Mouse (Mus musculus) liver, embryonic 14.5 days (tissue): ENCODE measurements around the gene Zc3h6. TPM values are rescaled to one million over a fixed set of nuclear protein-coding genes. Genes with fewer than 3 reads are reported as not detected.
A peak's percentile ranks its signal among the peaks of the same experiment; 100 is the strongest.

Experiments
- ATAC-seq: fragments of 200-750 bp; cut with Nextera tagmentation; 2 replicates; pipeline ENCODE4 v1.8.0; 2017; ENCODE audit warnings: moderate number of reproducible peaks, mild to moderate bottlenecking, moderate library complexity; ENCODE audit not compliant: insufficient read depth
- DNase-seq, 3 experiments: peaks; one replicate each; pipeline ENCODE4 v3.0.0-alpha.2; 2012 to 2013; ENCODE audit warnings: low read depth in 3 of 3, low spot score in 3 of 3
- H3K27ac ChIP-seq: fragments of 300-500 bp; sonication (generic); 2 replicates; pipeline ENCODE4 v1.5.1; 2014; ENCODE audit warnings: moderate library complexity, mild to moderate bottlenecking, control low read depth, inconsistent platforms
- H3K27me3 ChIP-seq: fragments of 300-500 bp; sonication (generic); 2 replicates; pipeline ENCODE4 v1.6.1; 2014; ENCODE audit warnings: mild to moderate bottlenecking, low read length, moderate library complexity; ENCODE audit not compliant: control insufficient read depth, insufficient read depth
- H3K36me3 ChIP-seq: fragments of 300-500 bp; sonication (generic); replicated peaks from 2 replicates; pipeline ENCODE4 v1.6.1; 2014; ENCODE audit warnings: low read depth; ENCODE audit not compliant: control insufficient read depth, insufficient read depth
- H3K4me1 ChIP-seq, 2 experiments: fragments of 200-500 bp in 1 of 2; fragments of 300-500 bp in 1 of 2; sonication (generic) in 1 of 2; replicated peaks; 2 replicates each; pipeline ENCODE4 v1.6.1; 2012 to 2014; ENCODE audit warnings: antibody characterized with exemption in 1 of 2, inconsistent platforms in 1 of 2, low read length in 1 of 2; ENCODE audit not compliant: control insufficient read depth in 2 of 2, insufficient read depth in 2 of 2
- H3K4me2 ChIP-seq: fragments of 300-500 bp; sonication (generic); 2 replicates; pipeline ENCODE4 v1.6.1; 2014; ENCODE audit warnings: low read depth, mild to moderate bottlenecking, control low read depth, moderate library complexity
- H3K4me3 ChIP-seq, 2 experiments: fragments of 200-500 bp in 1 of 2; fragments of 300-500 bp in 1 of 2; sonication (generic) in 1 of 2; 2 replicates each; pipeline ENCODE4 v1.5.1; 2012 to 2014; ENCODE audit warnings: low read depth in 2 of 2, low read length in 2 of 2, mild to moderate bottlenecking in 2 of 2, control low read depth in 1 of 2, inconsistent platforms in 1 of 2, moderate library complexity in 1 of 2; ENCODE audit not compliant: insufficient read depth in 1 of 2
- H3K9ac ChIP-seq: fragments of 300-500 bp; sonication (generic); replicated peaks from 2 replicates; pipeline ENCODE4 v1.6.1; 2014; ENCODE audit warnings: mild to moderate bottlenecking, control low read depth, moderate library complexity
- H3K9me3 ChIP-seq: fragments of 300-500 bp; sonication (generic); 2 replicates; pipeline ENCODE4 v1.6.1; 2016; ENCODE audit warnings: low read length, mixed read lengths; ENCODE audit not compliant: control insufficient read depth
- CTCF ChIP-seq: IDR thresholded peaks from 2 replicates; pipeline ENCODE4 v1.5.1; 2016; ENCODE audit warnings: antibody characterized with exemption, low read depth, control low read depth
- EP300 ChIP-seq: IDR thresholded peaks from 2 replicates; pipeline ENCODE4 v1.6.1; 2016; ENCODE audit warnings: antibody characterized with exemption, low read depth
- WGBS: fragments of 180-500 bp; shearing (Covaris S2); extraction: QIAGEN DNeasy Blood & Tissue Kit; methylation state at CpG from one replicate; pipeline ENCODE4 v1.1.7; 2014; ENCODE audit not compliant: insufficient replicate concordance; 5-methylcytosine and 5-hydroxymethylcytosine counted together
- microRNA-seq: library from miRNA; unstranded; fragments of <30 nt; microRNA quantifications from one replicate; pipeline ENCODE4, GENCODE M21; 2016
- polyA plus RNA-seq, 2 experiments: library from polyadenylated mRNA; depleted of rRNA in 1 of 2; stranded (reverse) in 1 of 2; unstranded in 1 of 2; fragments of >200 nt; fragmentation: Nextera tagmentation in 1 of 2; extraction: Ambion mirVana in 1 of 2; gene quantifications; 2 replicates each; pipeline versions ENCODE4 v1.2.1 to v1.2.3; 2012 to 2014

The Zc3h6 gene
- polyA plus RNA-seq, 2 experiments: 0.56 to 0.75 TPM

GRCm38 (mm10) chr2:129066326-129066725 is 99.1 kb downstream of the Zc3h6 start:
- TF ChIP-seq CTCF (no peak), EP300 (no peak)
- peak overlapping the region; percentile 66 for H3K4me2 ChIP-seq
- ATAC-seq (peak; percentile 68), DNase-seq (peak; percentile 20 to 39 (median 26))
- peaks cover 0 to 9% of the 10 kb centered on the region in 2 experiments; a peak in 2 of 4 replicates for H3K4me1 ChIP-seq
- no peaks in the 10 kb centered on the region for H3K9me3 ChIP-seq
- H3K9ac ChIP-seq: peak overlapping the region; percentile 19
- H3K27ac ChIP-seq: no peak overlapping the region
- H3K27me3 ChIP-seq: no peaks in the 10 kb centered on the region; the same call in 1 of the 2 replicates
- 2% methylated on average over 20 of the region's 20 CpGs for WGBS
- no peaks in the 10 kb centered on the region for H3K36me3 ChIP-seq
- peak overlapping the region; percentile 59 to 75 for H3K4me3 ChIP-seq

Small RNA genes within 50 kb of the gene (microRNA-seq; reads per million reads assigned to microRNA genes)
- gene Gm22859: not detected

Other genes with a start within 250 kb of the Zc3h6 start
- gene Tmem87b, start 149.3 kb upstream of the Zc3h6 start, polyA plus RNA-seq (2012; rRNA removed): 3.0 and 4.2 TPM in 2 replicates
- 6.7 and 7.6 TPM in 2 replicates for gene Tmem87b, start 149.3 kb upstream of the Zc3h6 start, polyA plus RNA-seq (2014; fragmentation: Nextera tagmentation; extraction: Ambion mirVana)
- gene Fbln7, start 104.4 kb upstream of the Zc3h6 start, polyA plus RNA-seq (2012; rRNA removed): 0.15 and 0.17 TPM in 2 replicates
- 0.33 TPM in 2 replicates for gene Fbln7, start 104.4 kb upstream of the Zc3h6 start, polyA plus RNA-seq (2014; fragmentation: Nextera tagmentation; extraction: Ambion mirVana)
- gene Zc3h8, start 23.3 kb upstream of the Zc3h6 start, polyA plus RNA-seq (2012; rRNA removed): 1.4 and 2.6 TPM in 2 replicates
- 2.4 and 3.0 TPM in 2 replicates for gene Zc3h8, start 23.3 kb upstream of the Zc3h6 start, polyA plus RNA-seq (2014; fragmentation: Nextera tagmentation; extraction: Ambion mirVana)
- gene Gm10762, start 323 bp downstream of the Zc3h6 start, polyA plus RNA-seq (2012; rRNA removed): 1.3 and 1.8 TPM in 2 replicates
- gene Gm10762, start 323 bp downstream of the Zc3h6 start, polyA plus RNA-seq (2014; fragmentation: Nextera tagmentation; extraction: Ambion mirVana): 2.4 and 3.3 TPM in 2 replicates
- gene Vinac1, start 80.8 kb downstream of the Zc3h6 start, polyA plus RNA-seq (2012; rRNA removed): 0.01 and 0.03 TPM in 2 replicates
- gene Vinac1, start 80.8 kb downstream of the Zc3h6 start, polyA plus RNA-seq (2014; fragmentation: Nextera tagmentation; extraction: Ambion mirVana): 0.04 TPM in 1 of 2 replicates, not detected in the other
- 1.1 and 1.2 TPM in 2 replicates for gene Ttl, start 98.5 kb downstream of the Zc3h6 start, polyA plus RNA-seq (2012; rRNA removed)
- gene Ttl, start 98.5 kb downstream of the Zc3h6 start, polyA plus RNA-seq (2014; fragmentation: Nextera tagmentation; extraction: Ambion mirVana): 1.5 TPM in 2 replicates
- gene Polr1b, start 133.6 kb downstream of the Zc3h6 start, polyA plus RNA-seq (2012; rRNA removed): 11.6 and 14.0 TPM in 2 replicates
- gene Polr1b, start 133.6 kb downstream of the Zc3h6 start, polyA plus RNA-seq (2014; fragmentation: Nextera tagmentation; extraction: Ambion mirVana): 5.3 and 6.5 TPM in 2 replicates
- 9.2 and 12.8 TPM in 2 replicates for gene Chchd5, start 162.3 kb downstream of the Zc3h6 start, polyA plus RNA-seq (2012; rRNA removed)
- gene Chchd5, start 162.3 kb downstream of the Zc3h6 start, polyA plus RNA-seq (2014; fragmentation: Nextera tagmentation; extraction: Ambion mirVana): 9.1 and 11.6 TPM in 2 replicates
- 37.7 and 50.7 TPM in 2 replicates for gene Slc20a1, start 231.4 kb downstream of the Zc3h6 start, polyA plus RNA-seq (2012; rRNA removed)
- 42.7 and 49.2 TPM in 2 replicates for gene Slc20a1, start 231.4 kb downstream of the Zc3h6 start, polyA plus RNA-seq (2014; fragmentation: Nextera tagmentation; extraction: Ambion mirVana)